Mouse (Mus musculus): ENCODE measurements around the gene Spaca7.
A peak's percentile ranks its signal among the peaks of the same experiment; 100 is the strongest.

Spaca7 gene

GRCm38 (mm10) chr8:12572814-12573534 is at the start of gene Spaca7:
Spaca7 (plus strand) TSS chr8:12573029.
- DNase-seq = no peak

GRCm38 (mm10) chr8:12524279-12524678 is 48.5 kb upstream of the Spaca7 start:
- DNase-seq = no peak

- no peak for DNase-seq
These were observed 44.2 kb upstream of the Spaca7 start for GRCm38 (mm10) chr8:12528659-12529058.

- DNase-seq = no peak
These were observed 37.2 kb upstream of the Spaca7 start for GRCm38 (mm10) chr8:12535617-12536016.

GRCm38 (mm10) chr8:12536306-12536705 is 36.5 kb upstream of the Spaca7 start:
- peak; percentile 47 for DNase-seq

- DNase-seq = no peak
These were observed 27.6 kb upstream of the Spaca7 start for GRCm38 (mm10) chr8:12545236-12545635.

- no peak for DNase-seq
These were observed 27.2 kb upstream of the Spaca7 start for GRCm38 (mm10) chr8:12545671-12546070.

- no peak for DNase-seq
These were observed 25.2 kb upstream of the Spaca7 start for GRCm38 (mm10) chr8:12547466-12548220.

GRCm38 (mm10) chr8:12548255-12548654 is 24.6 kb upstream of the Spaca7 start:
- DNase-seq = peak; percentile 63

GRCm38 (mm10) chr8:12548680-12549079 is 24.1 kb upstream of the Spaca7 start:
- DNase-seq = no peak

- peak; percentile 23 for DNase-seq
These were observed 17.2 kb upstream of the Spaca7 start for GRCm38 (mm10) chr8:12555515-12556145.

- DNase-seq = no peak
These were observed 14.0 kb upstream of the Spaca7 start for GRCm38 (mm10) chr8:12558786-12559185.

GRCm38 (mm10) chr8:12561403-12561960 is 11.3 kb upstream of the Spaca7 start:
- peak; percentile 74 for DNase-seq

- peak; percentile 77 for DNase-seq
These were observed 8.5 kb upstream of the Spaca7 start for GRCm38 (mm10) chr8:12564307-12564706.

- DNase-seq = no peak
These were observed 7.3 kb upstream of the Spaca7 start for GRCm38 (mm10) chr8:12565488-12565887.

GRCm38 (mm10) chr8:12566509-12566908 is 6.3 kb upstream of the Spaca7 start:
- no peak for DNase-seq

GRCm38 (mm10) chr8:12576003-12576402 is 3.2 kb downstream of the Spaca7 start:
- DNase-seq = no peak

GRCm38 (mm10) chr8:12576739-12577138 is 3.9 kb downstream of the Spaca7 start:
- peak; percentile 37 for DNase-seq

- DNase-seq = peak; percentile 76
These were observed 6.6 kb downstream of the Spaca7 start for GRCm38 (mm10) chr8:12579339-12579999.

- DNase-seq = no peak
These were observed 11.0 kb downstream of the Spaca7 start for GRCm38 (mm10) chr8:12583785-12584184.

- peak; percentile 78 for DNase-seq
These were observed 34.4 kb downstream of the Spaca7 start for GRCm38 (mm10) chr8:12607223-12607622.

- DNase-seq = no peak
These were observed 36.0 kb downstream of the Spaca7 start for GRCm38 (mm10) chr8:12608810-12609209.

All from retina, postnatal 1 day (tissue).